Mouse (Mus musculus) limb, embryonic 11.5 days (tissue): ENCODE results near the gene Serpina1a. TPM values are rescaled to one million over a fixed set of nuclear protein-coding genes. Genes with fewer than 3 reads are reported as not detected.
"Not testable (repeated sequence)": the region's sequence is repeated elsewhere in the genome, so short reads cannot be mapped to it uniquely, and the experiment has no call there.

Source experiments
- ATAC-seq: fragments of 200-750 bp; cut with Nextera tagmentation; 2 replicates; pipeline ENCODE4 v1.8.0; 2017; ENCODE audit warnings: low read depth; ENCODE audit not compliant: insufficient number of reproducible peaks, low FRiP score, low TSS enrichment
- DNase-seq: peaks from one replicate; pipeline ENCODE4 v3.0.0-alpha.2; 2015; ENCODE audit warnings: low spot score
- H3K27ac ChIP-seq: fragments of 300-500 bp; sonication (generic); replicated peaks from 2 replicates; pipeline ENCODE4 v1.5.1; 2014; ENCODE audit warnings: low read depth, mild to moderate bottlenecking, low read length
- H3K27me3 ChIP-seq: fragments of 300-500 bp; sonication (generic); 2 replicates; pipeline ENCODE4 v1.6.1; 2014; ENCODE audit warnings: mild to moderate bottlenecking, low read length, mixed read lengths; ENCODE audit not compliant: control insufficient read depth, insufficient read depth
- H3K36me3 ChIP-seq: fragments of 300-500 bp; sonication (generic); 2 replicates; pipeline ENCODE4 v1.6.1; 2014; ENCODE audit warnings: mild to moderate bottlenecking, low read length, moderate library complexity, mixed read lengths; ENCODE audit not compliant: control insufficient read depth, insufficient read depth
- H3K4me1 ChIP-seq: fragments of 300-500 bp; sonication (generic); 2 replicates; pipeline ENCODE4 v1.6.1; 2014; ENCODE audit warnings: low read length, mixed read lengths; ENCODE audit not compliant: control insufficient read depth, insufficient read depth
- H3K4me2 ChIP-seq: fragments of 300-500 bp; sonication (generic); 2 replicates; pipeline ENCODE4 v1.6.1; 2014; ENCODE audit warnings: low read depth, mild to moderate bottlenecking, moderate library complexity; ENCODE audit not compliant: severe bottlenecking
- H3K4me3 ChIP-seq: fragments of 300-500 bp; sonication (generic); 2 replicates; pipeline ENCODE4 v1.5.1; 2014; ENCODE audit warnings: low read depth, low read length
- H3K9ac ChIP-seq: fragments of 300-500 bp; sonication (generic); 2 replicates; pipeline ENCODE4 v1.6.1; 2014; ENCODE audit warnings: mild to moderate bottlenecking, low read length
- H3K9me3 ChIP-seq: fragments of 300-500 bp; sonication (generic); 2 replicates; pipeline ENCODE4 v1.6.1; 2016; ENCODE audit warnings: low read length; ENCODE audit not compliant: control insufficient read depth
- WGBS: fragments of 180-500 bp; shearing (Covaris S2); extraction: QIAGEN DNeasy Blood & Tissue Kit; methylation state at CpG from one replicate; pipeline ENCODE4 v1.1.7; 2014; 5-methylcytosine and 5-hydroxymethylcytosine counted together
- polyA plus RNA-seq: library from polyadenylated mRNA; unstranded; fragments of >200 nt; fragmentation: Nextera tagmentation; extraction: Ambion mirVana; gene quantifications from 2 replicates; pipeline ENCODE4 v1.2.1, GENCODE M21; 2014

Serpina1a gene
- not detected in 2 replicates for polyA plus RNA-seq

- not testable (repeated sequence) for H3K27ac ChIP-seq, H3K4me1 ChIP-seq, H3K36me3 ChIP-seq, DNase-seq, H3K4me2 ChIP-seq, H3K9me3 ChIP-seq, ATAC-seq, H3K27me3 ChIP-seq, H3K9ac ChIP-seq, H3K4me3 ChIP-seq
- 84% methylated on average over 9 of the region's 9 CpGs for WGBS
These were observed at the start of gene Serpina1a for GRCm38 (mm10) chr12:103863101-103863974. TSS of gene Serpina1a (minus strand) at chr12:103863562.

GRCm38 (mm10) chr12:103909181-103909580 lies 45.8 kb upstream of the Serpina1a start:
- not testable (repeated sequence) for H3K27me3 ChIP-seq, H3K4me2 ChIP-seq, H3K36me3 ChIP-seq, DNase-seq, H3K4me1 ChIP-seq, H3K9ac ChIP-seq, H3K27ac ChIP-seq, H3K9me3 ChIP-seq, ATAC-seq, H3K4me3 ChIP-seq
- 97% methylated on average over 10 of the region's 16 CpGs for WGBS

GRCm38 (mm10) chr12:103907746-103908145 lies 44.4 kb upstream of the Serpina1a start:
- not testable (repeated sequence) for H3K9me3 ChIP-seq, H3K4me3 ChIP-seq, H3K4me2 ChIP-seq, H3K9ac ChIP-seq, H3K36me3 ChIP-seq, DNase-seq, H3K27ac ChIP-seq, ATAC-seq, H3K4me1 ChIP-seq, H3K27me3 ChIP-seq
- 35% methylated on average over 1 of the region's 1 CpGs for WGBS

GRCm38 (mm10) chr12:103904837-103905340 lies 41.5 kb upstream of the Serpina1a start, which contains the start of gene Serpina1c:
TSS of gene Serpina1c (minus strand) at chr12:103904887.
- H3K4me3 ChIP-seq, H3K9ac ChIP-seq, H3K27ac ChIP-seq, DNase-seq, H3K9me3 ChIP-seq, ATAC-seq, H3K4me2 ChIP-seq, H3K4me1 ChIP-seq, H3K27me3 ChIP-seq, H3K36me3 ChIP-seq: not testable (repeated sequence)
- whole genome bisulfite sequencing: 87% methylated on average over 4 of the region's 4 CpGs

GRCm38 (mm10) chr12:103901929-103902328 lies 38.6 kb upstream of the Serpina1a start:
- not testable (repeated sequence) for H3K4me1 ChIP-seq, H3K36me3 ChIP-seq, H3K27ac ChIP-seq, DNase-seq, ATAC-seq, H3K9me3 ChIP-seq, H3K4me2 ChIP-seq, H3K9ac ChIP-seq, H3K4me3 ChIP-seq, H3K27me3 ChIP-seq
- WGBS: 95% methylated on average over 3 of the region's 3 CpGs

- WGBS: 85% methylated on average over 1 of the region's 1 CpGs
- not testable (repeated sequence) for ATAC-seq, H3K4me2 ChIP-seq
These were observed 3.5 kb upstream of the Serpina1a start for GRCm38 (mm10) chr12:103866873-103867272.

GRCm38 (mm10) chr12:103860976-103861375 lies 2.4 kb downstream of the Serpina1a start:
- H3K27ac ChIP-seq: no peak overlapping the region
- H3K27me3 ChIP-seq: no peaks in the 10 kb centered on the region
- DNase-seq (no peak), ATAC-seq (no peak)
- H3K4me1 ChIP-seq: no peaks in the 10 kb centered on the region
- H3K9ac ChIP-seq: no peak overlapping the region
- 77% methylated on average over 3 of the region's 3 CpGs for WGBS
- H3K4me2 ChIP-seq: no peak overlapping the region
- no peak overlapping the region for H3K4me3 ChIP-seq
- H3K9me3 ChIP-seq: no peaks in the 10 kb centered on the region
- H3K36me3 ChIP-seq: no peaks in the 10 kb centered on the region

More at GRCm38 (mm10) chr12:103866873-103867272, 3.5 kb upstream of the Serpina1a start:
- H3K9me3 ChIP-seq, H3K4me1 ChIP-seq, H3K36me3 ChIP-seq, H3K4me3 ChIP-seq, H3K9ac ChIP-seq, H3K27me3 ChIP-seq, DNase-seq, H3K27ac ChIP-seq: not testable (repeated sequence)

- H3K4me2 ChIP-seq, H3K36me3 ChIP-seq: not testable (repeated sequence)
- 95% methylated on average over 3 of the region's 4 CpGs for WGBS
These were observed 2.8 kb downstream of the Serpina1a start for GRCm38 (mm10) chr12:103860571-103860970.

More at GRCm38 (mm10) chr12:103860571-103860970, 2.8 kb downstream of the Serpina1a start:
- not testable (repeated sequence) for ATAC-seq, DNase-seq, H3K4me3 ChIP-seq, H3K4me1 ChIP-seq, H3K9ac ChIP-seq, H3K9me3 ChIP-seq, H3K27me3 ChIP-seq, H3K27ac ChIP-seq
